Mouse (Mus musculus): Measurements from ENCODE around the gene F9. TPM values are rescaled to one million over a fixed set of nuclear protein-coding genes. Genes with fewer than 3 reads are reported as not detected.

The F9 gene
- polyA plus RNA-seq, 1 experiment from 2014 or later, result not detected

GRCm38 (mm10) chrX:60054745-60055144 is 55.5 kb downstream of the F9 start:
- Histone ChIP-seq H3K4me1 (ENCODE audit: control insufficient read depth, insufficient read depth, low read length) (no peaks in the 10 kb centered on the region), H3K4me2 (ENCODE audit: low read length) (no peak overlapping the region), H3K9ac (replicated peaks; ENCODE audit: low read length) (no peak overlapping the region), H3K4me3 (replicated peaks; ENCODE audit: low read depth, low read length) (no peak overlapping the region), H3K27me3 (ENCODE audit: control insufficient read depth, insufficient read depth, low read length) (no peaks in the 10 kb centered on the region), H3K36me3 (ENCODE audit: control insufficient read depth, insufficient read depth, low read length) (no peaks in the 10 kb centered on the region), H3K27ac (replicated peaks; ENCODE audit: low read depth, low read length) (no peak overlapping the region), H3K9me3 (ENCODE audit: control insufficient read depth, low read length) (no peaks in the 10 kb centered on the region)
- DNase-seq (no peak), ATAC-seq (ENCODE audit: low FRiP score, low TSS enrichment) (no peak)
- 96% methylated on average over 1 of the region's 1 CpGs for WGBS

GRCm38 (mm10) chrX:60055185-60055584 is 55.9 kb downstream of the F9 start:
- H3K4me2 ChIP-seq (ENCODE audit: low read length), result no peak overlapping the region
- ATAC-seq (ENCODE audit: low FRiP score, low TSS enrichment) (no peak), DNase-seq (no peak)
- no peak overlapping the region for H3K27ac ChIP-seq (replicated peaks; ENCODE audit: low read depth, low read length)
- no peaks in the 10 kb centered on the region for H3K27me3 ChIP-seq (ENCODE audit: control insufficient read depth, insufficient read depth, low read length)
- WGBS, result 91% methylated on average over 9 of the region's 9 CpGs
- H3K9ac ChIP-seq (replicated peaks; ENCODE audit: low read length), result no peak overlapping the region
- no peaks in the 10 kb centered on the region for H3K4me1 ChIP-seq (ENCODE audit: control insufficient read depth, insufficient read depth, low read length)
- H3K9me3 ChIP-seq (ENCODE audit: control insufficient read depth, low read length), result no peaks in the 10 kb centered on the region
- no peaks in the 10 kb centered on the region for H3K36me3 ChIP-seq (ENCODE audit: control insufficient read depth, insufficient read depth, low read length)
- no peak overlapping the region for H3K4me3 ChIP-seq (replicated peaks; ENCODE audit: low read depth, low read length)

DNA sequence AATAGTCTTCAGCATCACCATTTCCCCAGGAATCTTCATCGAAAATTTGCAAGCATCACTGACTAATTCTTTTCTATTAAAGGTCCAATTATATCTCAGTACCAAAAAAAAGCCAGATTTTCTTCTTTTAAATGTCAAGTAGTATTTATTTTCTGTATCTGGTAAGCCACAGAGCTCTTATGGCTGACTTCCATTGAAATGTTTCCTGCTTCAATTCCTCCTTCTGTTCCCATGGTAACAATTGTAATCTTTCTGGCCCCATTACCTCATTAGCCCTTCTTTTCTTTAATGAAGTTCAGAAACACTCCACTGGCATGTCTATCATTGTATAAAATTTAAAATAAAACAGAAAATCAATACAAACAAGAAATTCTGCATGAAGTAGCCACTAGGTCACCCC is 76.1 kb downstream of the F9 start:
- H3K27ac ChIP-seq (replicated peaks; ENCODE audit: low read depth, low read length), result no peak overlapping the region
- no peaks in the 10 kb centered on the region for H3K4me1 ChIP-seq (ENCODE audit: control insufficient read depth, insufficient read depth, low read length)
- H3K4me3 ChIP-seq (replicated peaks; ENCODE audit: low read depth, low read length), result no peak overlapping the region
- no peaks in the 10 kb centered on the region for H3K9me3 ChIP-seq (ENCODE audit: control insufficient read depth, low read length)
- H3K4me2 ChIP-seq (ENCODE audit: low read length), result no peak overlapping the region
- no peak overlapping the region for H3K9ac ChIP-seq (replicated peaks; ENCODE audit: low read length)
- no peaks in the 10 kb centered on the region for H3K27me3 ChIP-seq (ENCODE audit: control insufficient read depth, insufficient read depth, low read length)
- no peak for ATAC-seq (ENCODE audit: low FRiP score, low TSS enrichment)
- H3K36me3 ChIP-seq (ENCODE audit: control insufficient read depth, insufficient read depth, low read length), result no peaks in the 10 kb centered on the region
- 76% methylated on average over 1 of the region's 1 CpGs for WGBS
- peak; percentile 3 for DNase-seq

Other genes with a start within 250 kb of the F9 start
- gene Mcf2, start 179.6 kb downstream of the F9 start, polyA plus RNA-seq (2014; fragmentation: Nextera tagmentation; extraction: Ambion mirVana), result 1.7 and 2.1 TPM in 2 replicates

All from midbrain, embryonic 14.5 days (tissue).